Mouse (Mus musculus) left cerebral cortex, postnatal 10 days (tissue): ENCODE measurements around the gene Cyp2j6. TPM values are rescaled to one million over a fixed set of nuclear protein-coding genes. Genes with fewer than 3 reads are reported as not detected.

Experiments used
- total RNA-seq, 2 experiments: library from RNA; stranded (reverse); gene quantifications; 2 replicates each; pipeline ENCODE4 v1.2.3; 2021

The Cyp2j6 gene
- total RNA-seq, 2 experiments from 2014 or later = 10.9 to 11.6 TPM

Other genes with a start within 250 kb of the Cyp2j6 start
- gene Cyp2j11, start 205.0 kb downstream of the Cyp2j6 start, total RNA-seq = not detected
- gene Cyp2j8, start 46.3 kb downstream of the Cyp2j6 start, total RNA-seq = not detected
- gene Cyp2j9, start 37.9 kb upstream of the Cyp2j6 start, total RNA-seq = 10 to 100 TPM in 1 of 2 experiments, 1 to 10 TPM in 1; 9.0 to 12.2 TPM
- not detected for gene Cyp2j5, start 110.5 kb upstream of the Cyp2j6 start, total RNA-seq
- gene Gm12695, start 231.5 kb upstream of the Cyp2j6 start, total RNA-seq = not detected